Mouse (Mus musculus) ES-Bruce4 (cell line): ENCODE measurements around the gene Serpinb6a.

Experiments
- CTCF ChIP-seq: IDR thresholded peaks from one replicate; pipeline ENCODE4 v1.8.1; 2011; ENCODE audit warnings: low read depth, low read length
- EP300 ChIP-seq: IDR thresholded peaks from 2 replicates; pipeline ENCODE4 v1.6.1; 2011; ENCODE audit warnings: low read depth, low read length; ENCODE audit not compliant: insufficient read depth
- POLR2A ChIP-seq: IDR thresholded peaks from one replicate; pipeline ENCODE4 v1.8.1; 2011; ENCODE audit warnings: low read length; ENCODE audit not compliant: insufficient read depth

DNA sequence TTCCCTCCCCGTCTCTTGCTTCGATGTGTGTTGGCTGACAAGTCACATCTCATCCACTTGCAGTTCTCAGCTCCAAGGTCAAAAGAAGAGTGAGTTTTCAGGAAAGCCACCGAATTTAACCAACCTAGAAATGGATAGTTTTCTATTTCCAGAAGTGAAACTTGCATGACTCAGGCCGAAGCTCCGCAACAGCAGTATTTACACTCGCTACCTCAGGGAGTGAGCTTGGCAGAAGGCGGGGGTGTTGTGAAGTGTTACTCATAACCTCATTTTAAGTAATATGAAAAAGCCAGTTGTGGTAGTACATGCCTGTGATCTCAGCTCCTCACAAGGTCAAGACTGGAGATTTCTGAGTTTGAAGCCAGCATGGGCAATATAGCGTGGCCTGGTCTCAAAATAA, 47.9 kb upstream of the Serpinb6a start:
- no peak for TF ChIP-seq POLR2A
- TF ChIP-seq CTCF: no peak
- no peak for TF ChIP-seq EP300
